Mouse (Mus musculus) midbrain, embryonic 14.5 days (tissue): ENCODE data around the gene Def8. TPM values are rescaled to one million over a fixed set of nuclear protein-coding genes. Genes with fewer than 3 reads are reported as not detected.
"Not testable (repeated sequence)": the region's sequence is repeated elsewhere in the genome, so short reads cannot be mapped to it uniquely, and the experiment has no call there.

ENCODE experiments used
- ATAC-seq: fragments of 200-750 bp; cut with Nextera tagmentation; 2 replicates; pipeline ENCODE4 v1.8.0; 2017; ENCODE audit warnings: moderate number of reproducible peaks, moderate library complexity; ENCODE audit not compliant: low FRiP score, low TSS enrichment
- DNase-seq: peaks from one replicate; pipeline ENCODE4 v3.0.0-alpha.2; 2015
- H3K27ac ChIP-seq: fragments of 300-500 bp; sonication (generic); replicated peaks from 2 replicates; pipeline ENCODE4 v1.5.1; 2014; ENCODE audit warnings: mild to moderate bottlenecking, low read depth, low read length, moderate library complexity
- H3K27me3 ChIP-seq: fragments of 300-500 bp; sonication (generic); 2 replicates; pipeline ENCODE4 v1.6.1; 2014; ENCODE audit warnings: low read length, control low read depth, mixed read lengths; ENCODE audit not compliant: control insufficient read depth, insufficient read depth
- H3K36me3 ChIP-seq: fragments of 300-500 bp; sonication (generic); 2 replicates; pipeline ENCODE4 v1.6.1; 2014; ENCODE audit warnings: low read length, control low read depth; ENCODE audit not compliant: control insufficient read depth, insufficient read depth
- H3K4me1 ChIP-seq: fragments of 300-500 bp; sonication (generic); 2 replicates; pipeline ENCODE4 v1.6.1; 2014; ENCODE audit warnings: mild to moderate bottlenecking, antibody characterized with exemption, low read length, control low read depth; ENCODE audit not compliant: control insufficient read depth, insufficient read depth
- H3K4me2 ChIP-seq: fragments of 300-500 bp; sonication (generic); 2 replicates; pipeline ENCODE4 v1.6.1; 2014; ENCODE audit warnings: mild to moderate bottlenecking, low read length, moderate library complexity
- H3K4me3 ChIP-seq: fragments of 300-500 bp; sonication (generic); replicated peaks from 2 replicates; pipeline ENCODE4 v1.5.1; 2014; ENCODE audit warnings: low read depth, low read length
- H3K9ac ChIP-seq: fragments of 300-500 bp; sonication (generic); replicated peaks from 2 replicates; pipeline ENCODE4 v1.6.1; 2014; ENCODE audit warnings: mild to moderate bottlenecking, low read length, moderate library complexity
- H3K9me3 ChIP-seq: fragments of 300-500 bp; sonication (generic); 2 replicates; pipeline ENCODE4 v1.6.1; 2016; ENCODE audit warnings: low read length, control low read depth, mixed read lengths; ENCODE audit not compliant: control insufficient read depth
- WGBS: fragments of 180-500 bp; shearing (Covaris S2); extraction: QIAGEN DNeasy Blood & Tissue Kit; methylation state at CpG from one replicate; pipeline ENCODE4 v1.1.7; 2014; 5-methylcytosine and 5-hydroxymethylcytosine counted together
- polyA plus RNA-seq: library from polyadenylated mRNA; unstranded; fragments of >200 nt; fragmentation: Nextera tagmentation; extraction: Ambion mirVana; gene quantifications from 2 replicates; pipeline ENCODE4 v1.2.1, GENCODE M21; 2014

Def8 gene
- polyA plus RNA-seq, 1 experiment from 2014 or later: 48.2 TPM

DNA sequence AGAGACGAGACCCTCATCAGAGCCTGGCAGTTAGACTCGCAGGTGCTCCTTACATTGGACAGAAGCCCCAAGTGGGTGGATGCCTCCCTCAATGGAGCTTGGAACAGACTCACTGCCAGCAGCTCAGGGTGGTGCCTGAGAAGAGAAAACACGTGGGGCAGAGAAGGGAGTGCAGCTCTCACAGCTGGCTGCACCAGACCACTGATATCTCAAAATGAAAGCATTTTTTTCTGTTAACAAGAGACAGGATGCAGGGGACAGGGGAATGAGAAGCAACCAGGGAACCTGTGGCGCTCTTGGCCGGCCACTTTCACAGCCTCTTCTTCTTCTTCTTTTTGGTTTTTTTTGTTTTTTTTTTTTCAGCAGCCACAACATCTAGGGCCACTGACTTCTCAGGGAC lies 51.2 kb downstream of the Def8 start:
- H3K9ac ChIP-seq, ATAC-seq, H3K4me2 ChIP-seq, H3K27me3 ChIP-seq, H3K27ac ChIP-seq, H3K9me3 ChIP-seq, H3K36me3 ChIP-seq, H3K4me3 ChIP-seq, DNase-seq: not testable (repeated sequence)
- H3K4me1 ChIP-seq: peaks cover 14% of the 10 kb centered on the region
- WGBS: 65% methylated on average over 5 of the region's 5 CpGs

DNA sequence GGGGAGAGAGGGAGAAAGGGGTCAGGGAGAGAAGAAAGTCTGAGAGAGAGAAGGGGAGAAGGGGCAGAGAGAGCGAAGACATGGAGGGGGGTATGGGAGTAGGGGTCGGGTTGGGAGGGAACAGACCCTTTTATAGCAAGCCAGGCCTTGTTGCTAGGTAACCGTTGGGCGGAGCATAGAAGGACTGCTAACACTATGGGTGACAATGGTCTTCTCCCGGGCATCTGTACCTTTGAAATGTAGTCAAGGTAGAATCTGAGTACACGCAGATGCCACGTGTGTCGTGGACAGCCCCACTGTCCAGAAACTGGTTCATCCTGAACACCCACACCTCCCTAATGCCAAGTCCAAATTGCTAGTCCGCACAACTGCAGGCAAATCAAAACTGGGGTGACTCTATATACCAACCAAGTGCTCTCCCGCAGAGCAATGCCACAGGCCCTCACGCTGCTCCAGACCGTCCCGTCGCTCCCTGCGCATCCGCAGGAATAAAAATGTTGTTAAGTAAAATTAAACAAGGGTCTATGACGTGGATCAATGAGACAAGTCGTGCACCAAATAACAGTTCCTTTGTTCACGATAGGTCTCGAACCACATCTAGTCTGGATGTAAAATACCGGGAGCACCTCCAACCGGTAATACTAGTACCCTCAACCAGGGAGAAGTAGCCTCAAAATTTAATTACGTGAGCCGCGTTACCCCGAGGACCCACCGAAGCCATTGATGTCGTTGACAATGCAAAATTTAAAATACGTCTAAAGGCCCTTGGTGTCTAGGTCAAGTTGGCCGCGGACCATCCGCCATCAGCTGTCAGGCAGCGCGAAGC lies 53.8 kb downstream of the Def8 start:
- no peaks in the 10 kb centered on the region for H3K9me3 ChIP-seq
- H3K4me1 ChIP-seq: peaks cover 14% of the 10 kb centered on the region
- H3K36me3 ChIP-seq: peaks cover 21% of the 10 kb centered on the region
- H3K27me3 ChIP-seq: no peaks in the 10 kb centered on the region
- H3K9ac ChIP-seq: peak overlapping the region; percentile 75
- ATAC-seq: peak; percentile 72
- peak overlapping the region; percentile 81 for H3K4me3 ChIP-seq
- H3K27ac ChIP-seq: peak overlapping the region; percentile 98
- peak; percentile 74 for DNase-seq
- 7% methylated on average over 34 of the region's 34 CpGs for WGBS
- H3K4me2 ChIP-seq: peak overlapping the region; percentile 65

DNA sequence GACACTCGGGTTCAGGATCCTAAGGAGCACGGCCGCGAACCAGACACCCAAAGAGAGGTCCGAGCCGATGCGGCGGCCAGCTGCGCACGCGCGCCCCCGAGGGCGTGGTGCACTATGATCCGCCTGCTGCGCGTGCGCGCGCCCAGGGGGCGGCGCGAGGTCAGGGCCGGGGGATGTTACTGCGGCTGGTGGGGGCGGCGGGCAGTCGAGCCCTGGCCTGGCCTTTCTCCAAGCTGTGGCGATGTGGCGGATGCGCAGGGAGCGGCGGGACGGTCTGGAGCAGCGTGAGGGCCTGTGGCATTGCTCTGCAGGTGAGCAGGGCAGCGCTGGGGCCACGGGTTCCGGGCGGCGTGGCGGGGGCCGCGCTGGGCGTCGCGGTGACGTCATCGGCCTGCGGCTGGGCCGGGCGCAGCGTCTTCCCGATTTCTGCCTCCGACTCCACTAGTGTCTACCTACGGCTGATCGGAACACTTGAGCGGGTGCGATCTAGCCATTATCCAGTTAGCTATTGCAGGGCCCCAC lies 54.5 kb downstream of the Def8 start, which contains the start of gene Afg3l1:
Gene Afg3l1 (plus strand): TSS at position 167 of the 522 bp plus-strand sequence.
- H3K9me3 ChIP-seq: no peaks in the 10 kb centered on the region
- H3K4me3 ChIP-seq: peak within 1 kb of the TSS; percentile 81
- ATAC-seq (peak; percentile 91), DNase-seq (peak; percentile 97)
- peak within 1 kb of the TSS; percentile 98 for H3K27ac ChIP-seq
- under 1% methylated on average over 58 of the region's 58 CpGs for WGBS
- H3K9ac ChIP-seq: peak within 1 kb of the TSS; percentile 75
- peaks cover 14% of the 10 kb centered on the region for H3K4me1 ChIP-seq
- no peaks in the 10 kb centered on the region for H3K27me3 ChIP-seq
- peak within 1 kb of the TSS; percentile 65 for H3K4me2 ChIP-seq
- H3K36me3 ChIP-seq: peaks cover 27% of the 10 kb centered on the region

DNA sequence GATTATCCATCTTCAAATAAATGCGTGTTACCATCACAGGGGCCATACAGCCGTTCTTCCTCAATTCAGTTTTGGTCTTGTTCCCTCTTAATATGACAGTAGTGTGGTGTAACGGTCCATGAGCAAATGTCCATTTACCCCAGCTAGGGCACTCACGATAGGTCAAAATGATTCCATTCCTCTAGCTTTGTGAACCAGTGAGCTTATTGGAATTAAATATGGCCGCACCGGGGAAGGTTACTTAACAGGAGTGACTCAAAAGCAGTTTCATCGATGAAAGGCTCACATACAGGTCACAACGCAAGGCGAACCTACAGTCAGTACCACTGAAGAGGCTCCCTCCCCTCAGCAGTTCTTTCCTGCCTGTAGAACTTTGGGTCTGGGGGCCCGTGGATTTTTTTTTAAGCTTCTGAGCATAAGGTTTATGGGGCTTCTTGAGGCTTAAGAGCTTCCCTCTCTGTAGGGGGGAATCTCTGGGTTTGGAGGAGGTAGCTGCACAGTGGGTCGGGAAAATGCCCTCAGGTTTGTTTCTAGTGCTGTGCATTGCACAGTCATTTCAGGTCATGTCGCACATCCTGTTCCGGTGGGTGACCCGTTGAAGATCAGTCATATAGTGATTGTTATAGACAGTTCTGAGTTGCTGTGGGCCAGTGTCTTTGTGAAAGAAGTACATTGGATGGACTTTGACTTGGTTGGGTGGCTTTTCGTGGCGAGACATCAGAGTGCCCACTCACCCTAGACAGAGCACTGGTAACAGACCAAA lies 55.3 kb downstream of the Def8 start:
- ATAC-seq (no peak), DNase-seq (peak; percentile 54)
- peaks cover 14% of the 10 kb centered on the region for H3K4me1 ChIP-seq
- peak overlapping the region; percentile 98 for H3K27ac ChIP-seq
- no peaks in the 10 kb centered on the region for H3K27me3 ChIP-seq
- WGBS: 39% methylated on average over 16 of the region's 16 CpGs
- peak overlapping the region; percentile 81 for H3K4me3 ChIP-seq
- peak overlapping the region; percentile 75 for H3K9ac ChIP-seq
- H3K4me2 ChIP-seq: peak overlapping the region; percentile 65
- H3K36me3 ChIP-seq: peaks cover 32% of the 10 kb centered on the region
- H3K9me3 ChIP-seq: no peaks in the 10 kb centered on the region

DNA sequence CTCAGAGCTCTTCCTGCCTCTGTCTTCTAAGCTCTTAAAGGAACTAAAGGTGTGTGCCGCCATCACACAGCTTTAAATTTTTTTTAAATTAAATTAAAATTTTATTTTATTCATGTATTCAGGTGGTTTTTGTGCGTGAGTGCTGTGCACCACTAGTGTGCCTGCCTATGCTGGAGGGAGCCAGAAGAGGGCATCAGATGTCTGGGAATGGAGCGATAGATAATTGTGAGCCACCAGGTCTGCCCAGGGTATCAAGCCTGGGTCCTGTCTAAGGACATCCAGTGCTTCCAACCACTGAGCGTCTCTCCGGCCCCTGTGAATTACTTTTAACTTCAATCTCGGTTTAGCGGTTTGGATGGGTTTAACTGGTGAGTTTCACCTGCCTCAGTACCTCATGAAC lies 59.3 kb downstream of the Def8 start:
- peaks cover 66% of the 10 kb centered on the region for H3K36me3 ChIP-seq
- WGBS: 89% methylated on average over 7 of the region's 7 CpGs
- no peak overlapping the region for H3K27ac ChIP-seq
- no peaks in the 10 kb centered on the region for H3K27me3 ChIP-seq
- peaks cover 11% of the 10 kb centered on the region for H3K4me1 ChIP-seq
- ATAC-seq (no peak), DNase-seq (no peak)
- no peak overlapping the region for H3K4me2 ChIP-seq
- no peak overlapping the region for H3K9ac ChIP-seq
- no peak overlapping the region for H3K4me3 ChIP-seq
- no peaks in the 10 kb centered on the region for H3K9me3 ChIP-seq

DNA sequence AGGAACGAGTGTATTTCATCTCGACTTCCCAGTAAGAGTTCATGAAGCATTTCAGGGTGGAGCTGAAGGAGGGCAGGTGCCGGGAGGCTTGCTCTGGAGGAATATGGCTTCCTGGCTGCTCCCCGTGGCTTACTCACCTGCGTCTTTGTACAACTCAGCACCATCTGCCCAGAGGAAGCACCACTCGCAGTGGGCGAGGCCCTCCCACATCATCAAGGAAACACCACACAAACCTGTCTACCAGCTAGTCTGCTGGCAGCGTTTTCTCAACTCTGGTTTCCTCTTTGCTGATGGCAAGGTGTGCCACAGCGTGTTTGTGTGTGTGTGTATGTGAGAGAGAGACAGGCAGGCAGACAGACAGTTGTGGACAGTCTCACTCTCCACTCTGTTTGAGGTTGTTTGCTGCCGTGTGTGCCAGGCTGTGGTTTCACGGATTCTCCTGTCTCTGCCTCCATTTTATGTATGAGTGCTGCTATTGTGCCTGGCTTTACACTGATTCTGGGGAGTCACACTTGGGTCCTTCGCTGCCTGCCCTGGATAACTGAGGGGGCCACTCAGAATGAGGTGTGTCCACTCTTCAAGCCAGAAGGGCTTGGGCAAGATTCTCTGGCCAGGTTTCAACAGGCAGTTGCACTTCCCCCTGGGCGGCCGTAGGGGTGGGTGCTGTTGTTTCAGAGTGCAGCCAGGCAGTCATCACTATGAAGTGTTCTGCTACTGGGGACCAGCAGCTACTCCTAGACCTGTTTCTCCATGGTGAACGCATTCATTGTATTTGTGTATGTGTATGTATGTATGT lies 68.2 kb downstream of the Def8 start:
- DNase-seq (no peak), ATAC-seq (no peak)
- WGBS: 95% methylated on average over 15 of the region's 15 CpGs
- H3K27me3 ChIP-seq: no peaks in the 10 kb centered on the region
- H3K9me3 ChIP-seq: no peaks in the 10 kb centered on the region
- H3K4me2 ChIP-seq: no peak overlapping the region
- H3K4me1 ChIP-seq: no peaks in the 10 kb centered on the region
- no peak overlapping the region for H3K27ac ChIP-seq
- no peak overlapping the region for H3K9ac ChIP-seq
- H3K36me3 ChIP-seq: peaks cover 95% of the 10 kb centered on the region
- no peak overlapping the region for H3K4me3 ChIP-seq

DNA sequence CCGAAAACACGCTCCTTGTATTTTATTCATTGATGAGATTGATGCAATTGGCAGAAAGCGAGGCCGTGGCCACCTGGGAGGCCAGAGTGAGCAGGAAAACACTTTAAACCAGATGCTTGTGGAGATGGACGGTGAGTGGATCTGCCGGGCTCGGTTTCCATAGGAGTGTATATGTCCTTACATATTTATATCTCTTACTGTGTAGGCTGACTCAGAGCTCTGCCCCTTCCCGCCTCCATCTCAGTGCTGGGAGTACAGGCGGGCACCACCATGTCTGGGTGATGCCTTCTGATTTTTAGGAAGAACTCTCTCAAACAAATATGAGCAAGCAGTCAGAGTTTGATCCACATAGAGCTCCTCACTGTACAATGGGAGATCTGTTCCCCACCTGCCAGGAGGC lies 69.6 kb downstream of the Def8 start:
- Histone ChIP-seq H3K27me3 (no peaks in the 10 kb centered on the region), H3K9me3 (no peaks in the 10 kb centered on the region), H3K4me3 (no peak overlapping the region), H3K36me3 (peaks cover 94% of the 10 kb centered on the region), H3K9ac (no peak overlapping the region), H3K4me1 (no peaks in the 10 kb centered on the region), H3K4me2 (no peak overlapping the region), H3K27ac (no peak overlapping the region)
- no peak for ATAC-seq
- DNase-seq: no peak
- 98% methylated on average over 9 of the region's 9 CpGs for WGBS

DNA sequence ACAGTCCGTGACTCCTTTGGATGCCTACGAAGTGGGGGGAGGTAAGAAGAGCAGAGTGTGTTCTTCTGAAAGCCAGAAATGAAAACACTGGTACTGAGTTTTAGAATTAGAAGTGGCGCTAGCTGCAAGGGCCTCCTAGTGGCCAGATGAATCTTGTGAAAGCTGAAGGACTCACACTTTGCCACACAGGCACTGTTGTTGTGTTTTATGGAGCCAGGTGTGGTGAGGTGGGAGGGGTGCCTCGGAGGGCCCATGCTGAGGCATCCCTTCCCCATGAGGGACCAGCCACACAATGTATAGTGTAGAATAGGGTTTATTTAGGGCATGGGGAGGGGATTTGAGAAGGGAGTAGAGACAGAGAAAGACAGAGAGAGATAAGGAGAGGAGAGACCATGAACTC lies 74.4 kb downstream of the Def8 start:
- Histone ChIP-seq H3K36me3 (peaks cover 93% of the 10 kb centered on the region), H3K4me3 (no peak overlapping the region), H3K9ac (no peak overlapping the region), H3K4me2 (no peak overlapping the region), H3K4me1 (no peaks in the 10 kb centered on the region), H3K27ac (no peak overlapping the region), H3K9me3 (no peaks in the 10 kb centered on the region), H3K27me3 (no peaks in the 10 kb centered on the region)
- WGBS: 94% methylated on average over 4 of the region's 4 CpGs
- ATAC-seq (no peak), DNase-seq (no peak)
